ENCODE assay signal across 16 mouse cellular contexts in genomic region chr13:116303766-116304165, GRCm38 (mm10). TPM values are rescaled to one million over a fixed set of nuclear protein-coding genes. Genes with fewer than 3 reads are reported as not detected.
DNase-seq lines count a peak whose midpoint lies in the region; ATAC-seq and TF ChIP-seq lines count a peak whose summit lies in the region.
"Had no signal": no experiment of that assay in that cellular context is flagged by ENCODE, and none has a peak within 500 bp of the region (broad histone marks: within the 10 kb centered on the region; RNA-seq: fewer than 3 reads in every experiment).

No protein-coding gene starts in this region.

- H3K4me3 ChIP-seq in heart, embryonic 13.5 days: no peak overlapping the region
- no peak overlapping the region for H3K4me3 ChIP-seq in embryonic facial prominence, embryonic 11.5 days (ENCODE audit: low read depth, low read length)
- 0 out of 2 replicates have a peak overlapping the region, but pooled peaks have one; percentile 9 for H3K4me3 ChIP-seq in forebrain, postnatal 0 days (ENCODE audit: low read depth, low read length)
- H3K4me3 ChIP-seq in neural tube, embryonic 14.5 days (ENCODE audit: low read depth, low read length): peak overlapping the region; percentile 6; the same call in 1 of the 2 replicates
- H3K4me3 ChIP-seq: gastrocnemius, adult 2 months; lung, embryonic 15.5 days had no signal

- H3K27me3 ChIP-seq in heart, embryonic 13.5 days (replicated peaks): peaks cover 94% of the 10 kb centered on the region
- H3K27me3 ChIP-seq in embryonic facial prominence, embryonic 11.5 days (ENCODE audit: control insufficient read depth, insufficient read depth, low read length): peaks cover 52% of the 10 kb centered on the region
- peaks cover 78% of the 10 kb centered on the region for H3K27me3 ChIP-seq in forebrain, postnatal 0 days (ENCODE audit: insufficient read depth, low read length)
- H3K27me3 ChIP-seq in neural tube, embryonic 14.5 days (ENCODE audit: control insufficient read depth, insufficient read depth, low read length): peaks cover 73% of the 10 kb centered on the region

- DNase-seq in heart, postnatal 14 days: no peak
- peak; percentile 1 for DNase-seq in embryonic facial prominence, embryonic 11.5 days (ENCODE audit: low spot score)
- DNase-seq in forebrain, postnatal 0 days: peak; percentile 26
- DNase-seq in urinary bladder, postnatal 14 days (ENCODE audit: low spot score): no peak
- no peak for DNase-seq in kidney, adult 8-10 months
- DNase-seq in gastrocnemius, adult 8-10 months (ENCODE audit: low spot score in 2 of 2): no peak
- DNase-seq: cerebellum, adult 2 months; gastrocnemius, adult 2 months; kidney, postnatal 4 days; right cerebral cortex, postnatal 25 days had no signal

- no peaks in the 10 kb centered on the region for H3K9me3 ChIP-seq in heart, embryonic 13.5 days
- no peaks in the 10 kb centered on the region for H3K9me3 ChIP-seq in embryonic facial prominence, embryonic 11.5 days (replicated peaks; ENCODE audit: control insufficient read depth, low read length)
- H3K9me3 ChIP-seq in forebrain, postnatal 0 days (ENCODE audit: low read length): no peaks in the 10 kb centered on the region
- no peaks in the 10 kb centered on the region for H3K9me3 ChIP-seq in neural tube, embryonic 14.5 days (ENCODE audit: control insufficient read depth, low read length)
- H3K9me3 ChIP-seq: lung, embryonic 15.5 days had no signal

- no peaks in the 10 kb centered on the region for H3K36me3 ChIP-seq in heart, embryonic 13.5 days
- no peaks in the 10 kb centered on the region for H3K36me3 ChIP-seq in embryonic facial prominence, embryonic 11.5 days (replicated peaks; ENCODE audit: control insufficient read depth, insufficient read depth, low read depth, low read length)
- H3K36me3 ChIP-seq in forebrain, postnatal 0 days (ENCODE audit: insufficient read depth): no peaks in the 10 kb centered on the region
- H3K36me3 ChIP-seq in neural tube, embryonic 14.5 days (ENCODE audit: control insufficient read depth, insufficient read depth, low read length): no peaks in the 10 kb centered on the region
- H3K36me3 ChIP-seq: G1E; lung, embryonic 15.5 days had no signal

- H3K9ac ChIP-seq in heart, embryonic 13.5 days: no peak overlapping the region
- peak overlapping the region; percentile 28; the same call in 1 of the 2 replicates for H3K9ac ChIP-seq in embryonic facial prominence, embryonic 11.5 days (replicated peaks; ENCODE audit: low read length)
- H3K9ac ChIP-seq in forebrain, postnatal 0 days: no peak overlapping the region
- H3K9ac ChIP-seq in neural tube, embryonic 14.5 days (replicated peaks; ENCODE audit: low read depth, low read length): no peak overlapping the region; the same call in 1 of the 2 replicates
- H3K9ac ChIP-seq: lung, embryonic 15.5 days had no signal

- no peak overlapping the region for H3K27ac ChIP-seq in heart, embryonic 13.5 days (replicated peaks)
- H3K27ac ChIP-seq in embryonic facial prominence, embryonic 11.5 days (replicated peaks; ENCODE audit: low read depth, low read length): no peak overlapping the region
- peak overlapping the region; percentile 35; the same call in 1 of the 2 replicates for H3K27ac ChIP-seq in forebrain, postnatal 0 days (ENCODE audit: low read depth, low read length)
- 0 out of 2 replicates have a peak overlapping the region, but pooled peaks have one; percentile 52 for H3K27ac ChIP-seq in neural tube, embryonic 14.5 days (ENCODE audit: low read depth, low read length)
- H3K27ac ChIP-seq: gastrocnemius, adult 2 months; lung, embryonic 15.5 days had no signal

- H3K4me2 ChIP-seq in heart, embryonic 13.5 days: peak overlapping the region; percentile 37
- H3K4me2 ChIP-seq in embryonic facial prominence, embryonic 11.5 days (ENCODE audit: low read depth, low read length): peak overlapping the region; percentile 1; the same call in 1 of the 2 replicates
- peak overlapping the region; percentile 33 for H3K4me2 ChIP-seq in forebrain, postnatal 0 days (ENCODE audit: low read depth)
- H3K4me2 ChIP-seq in neural tube, embryonic 14.5 days (ENCODE audit: low read depth, low read length): no peak overlapping the region
- H3K4me2 ChIP-seq: lung, embryonic 15.5 days had no signal

- WGBS in heart, embryonic 13.5 days: 10% methylated on average over 6 of the region's 6 CpGs
- 0% methylated on average over 6 of the region's 6 CpGs for WGBS in embryonic facial prominence, embryonic 11.5 days
- WGBS in forebrain, postnatal 0 days: 8% methylated on average over 6 of the region's 6 CpGs
- WGBS in neural tube, embryonic 14.5 days: 2% methylated on average over 6 of the region's 6 CpGs

- no peaks in the 10 kb centered on the region for H3K4me1 ChIP-seq in heart, embryonic 13.5 days
- no peaks in the 10 kb centered on the region for H3K4me1 ChIP-seq in embryonic facial prominence, embryonic 11.5 days (ENCODE audit: control insufficient read depth, insufficient read depth, low read length)
- H3K4me1 ChIP-seq in forebrain, postnatal 0 days (ENCODE audit: insufficient read depth): peaks cover 3% of the 10 kb centered on the region; the same call in 1 of the 2 replicates
- H3K4me1 ChIP-seq in neural tube, embryonic 14.5 days (ENCODE audit: control insufficient read depth, insufficient read depth, low read length): no peaks in the 10 kb centered on the region

- TF ChIP-seq CTCF in forebrain, postnatal 0 days (IDR thresholded peaks at IDR 0.05; ENCODE audit: low read depth): no peak

- intact Hi-C loops in heart, postnatal 14 days (cut with DNase I): no loop called here

- no peak for ATAC-seq in heart, embryonic 13.5 days (ENCODE audit: extremely low read depth, insufficient number of reproducible peaks, low FRiP score, low TSS enrichment)
- ATAC-seq in embryonic facial prominence, embryonic 11.5 days (replicated peaks; ENCODE audit: insufficient number of reproducible peaks, low FRiP score, low TSS enrichment, low read depth): no peak
- no peak for ATAC-seq in forebrain, postnatal 0 days
- no peak for ATAC-seq in neural tube, embryonic 14.5 days (ENCODE audit: low read depth)
- ATAC-seq: inflammation-experienced regulatory T-cells, adult 6 months had no signal

RNA-seq across cellular contexts. Expression of gene Isl1, which starts 5.7 kb away (rescaled TPM):
- 3.0 and 4.7 TPM in 2 replicates for polyA plus RNA-seq in heart, embryonic 13.5 days (2015; fragmentation: Nextera tagmentation; extraction: Ambion mirVana)
- total RNA-seq in heart, postnatal 14 days (2021): under 1 TPM; 0.22 to 0.38 TPM
- 58.0 and 73.1 TPM in 2 replicates for polyA plus RNA-seq in embryonic facial prominence, embryonic 11.5 days (2014; fragmentation: Nextera tagmentation; extraction: Ambion mirVana)
- 54.9 and 62.9 TPM in 2 replicates for total RNA-seq in forebrain, postnatal 0 days (2014; rRNA removed)
- 39.5 and 46.5 TPM in 2 replicates for polyA plus RNA-seq in forebrain, postnatal 0 days (2015; fragmentation: Nextera tagmentation; extraction: Ambion mirVana)
- 30.4 and 85.9 TPM in 2 replicates for polyA plus RNA-seq in neural tube, embryonic 14.5 days (2014; fragmentation: Nextera tagmentation; extraction: Ambion mirVana)
- under 1 TPM in 3 of 4 experiments, not detected in 1; 0.29 to 0.36 (median 0.29) TPM for total RNA-seq in gastrocnemius, adult 8-10 months (2022)
- total RNA-seq: megakaryocyte-erythroid progenitor cell, adult 5-6 weeks had no signal
- polyA plus RNA-seq: G1E; inflammation-experienced regulatory T-cells, adult 6 months had no signal

Comparison
In these comparisons a context has a peak if more than half of its experiments do, and no peak if none do; other contexts are left out.
1. H3K27ac ChIP-seq: peak in forebrain, postnatal 0 days (single experiment) and neural tube, embryonic 14.5 days (single experiment); none in heart, embryonic 13.5 days (single experiment) and embryonic facial prominence, embryonic 11.5 days (single experiment).
2. H3K4me3 ChIP-seq: peak in forebrain, postnatal 0 days (single experiment) and neural tube, embryonic 14.5 days (single experiment); none in heart, embryonic 13.5 days (single experiment) and embryonic facial prominence, embryonic 11.5 days (single experiment).
3. DNase-seq: peak in embryonic facial prominence, embryonic 11.5 days (single experiment) and forebrain, postnatal 0 days (single experiment); none in heart, postnatal 14 days (0 of 2), urinary bladder, postnatal 14 days (single experiment), kidney, adult 8-10 months (0 of 2) and gastrocnemius, adult 8-10 months (0 of 2).